Mouse (Mus musculus) fat pad, adult 2 months (tissue): ENCODE results near the gene Olfr1396.
"Not testable (repeated sequence)": the region's sequence is repeated elsewhere in the genome, so short reads cannot be mapped to it uniquely, and the experiment has no call there.

ENCODE experiments used
- DNase-seq: peaks from one replicate; pipeline ENCODE4 v3.0.0-alpha.2; 2011; ENCODE audit warnings: low read depth, low spot score; ENCODE audit errors: extremely low read depth

Gene Olfr1396

GRCm38 (mm10) chr11:49091171-49091570 lies 23.5 kb downstream of the Olfr1396 start:
- no peak for DNase-seq

GRCm38 (mm10) chr11:49090551-49090950 lies 24.1 kb downstream of the Olfr1396 start:
- no peak for DNase-seq

DNA sequence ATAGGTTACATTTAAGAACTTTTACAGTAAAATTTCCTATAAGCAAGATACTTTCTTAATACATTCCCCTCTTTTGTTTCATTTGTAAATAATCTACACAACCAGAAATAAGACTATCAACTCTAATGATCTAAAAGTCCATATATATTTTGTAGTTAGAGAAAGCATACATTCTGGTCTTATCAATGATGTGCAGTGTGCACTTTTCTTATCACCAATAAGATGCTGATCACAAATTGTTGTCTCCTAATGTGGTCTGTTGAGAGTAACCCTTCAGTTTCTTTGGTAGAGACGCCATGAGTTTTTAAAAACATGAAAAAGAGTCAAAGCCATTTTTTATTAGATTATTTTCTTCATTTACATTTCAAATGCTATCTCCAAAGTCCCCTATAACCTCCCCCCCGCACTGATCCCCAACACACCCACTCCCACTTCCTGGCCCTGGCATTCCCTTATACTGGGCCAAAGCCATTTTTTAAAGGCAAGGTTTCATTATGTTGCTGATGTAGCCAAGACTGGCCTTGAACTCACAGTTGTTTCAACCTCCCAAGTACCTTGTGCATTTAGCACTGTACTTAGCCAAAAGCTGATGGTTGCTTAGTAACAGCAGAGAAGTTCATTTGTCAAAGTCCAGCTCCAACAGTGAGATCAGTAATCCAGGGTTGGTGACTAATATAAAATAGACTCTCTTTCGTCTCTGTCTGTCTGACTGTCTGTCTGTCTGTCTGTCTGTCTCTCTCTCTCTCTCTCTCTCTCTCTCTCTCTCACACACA lies 24.8 kb downstream of the Olfr1396 start:
- no peak for DNase-seq

- DNase-seq: no peak
These were observed 25.6 kb downstream of the Olfr1396 start for GRCm38 (mm10) chr11:49088990-49089652.

DNA sequence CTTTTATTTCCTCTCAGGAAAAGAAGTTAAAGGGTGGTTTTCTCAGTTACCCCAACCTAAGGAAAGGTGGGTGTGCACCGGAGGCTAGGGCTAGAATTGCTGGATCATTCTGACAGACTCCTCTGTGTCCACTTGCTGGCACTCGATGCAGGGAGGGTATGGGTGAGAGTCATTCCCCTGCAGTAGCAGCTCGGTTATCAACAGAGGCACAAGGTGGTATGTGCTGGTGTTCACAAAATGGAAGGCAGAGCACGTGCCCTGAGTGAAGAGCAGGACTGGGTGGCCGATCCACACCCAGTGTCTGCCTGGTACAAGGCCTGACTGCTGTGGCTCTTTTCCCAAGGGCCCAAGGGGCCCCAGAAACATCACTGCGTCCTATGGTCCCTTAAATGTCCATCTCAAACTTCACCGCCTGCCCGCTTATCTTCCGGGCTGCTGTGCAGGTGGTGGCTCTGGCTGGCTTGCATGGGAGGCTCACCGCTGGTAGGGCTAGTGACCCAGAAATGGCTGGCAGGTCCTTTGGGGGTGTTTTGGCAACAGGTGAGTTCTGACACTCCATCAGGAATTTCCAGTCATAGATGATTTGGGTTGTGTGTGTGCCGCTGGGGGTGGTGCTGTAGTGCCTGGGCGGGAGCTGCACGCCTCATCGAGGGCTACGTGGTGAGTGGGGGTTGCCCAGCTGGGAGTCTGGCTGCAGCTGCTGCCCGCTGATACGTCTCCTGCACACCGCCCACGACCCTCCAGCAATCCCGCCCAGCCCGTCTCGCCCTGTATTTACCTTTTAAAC lies 26.7 kb downstream of the Olfr1396 start:
- DNase-seq: no peak

DNA sequence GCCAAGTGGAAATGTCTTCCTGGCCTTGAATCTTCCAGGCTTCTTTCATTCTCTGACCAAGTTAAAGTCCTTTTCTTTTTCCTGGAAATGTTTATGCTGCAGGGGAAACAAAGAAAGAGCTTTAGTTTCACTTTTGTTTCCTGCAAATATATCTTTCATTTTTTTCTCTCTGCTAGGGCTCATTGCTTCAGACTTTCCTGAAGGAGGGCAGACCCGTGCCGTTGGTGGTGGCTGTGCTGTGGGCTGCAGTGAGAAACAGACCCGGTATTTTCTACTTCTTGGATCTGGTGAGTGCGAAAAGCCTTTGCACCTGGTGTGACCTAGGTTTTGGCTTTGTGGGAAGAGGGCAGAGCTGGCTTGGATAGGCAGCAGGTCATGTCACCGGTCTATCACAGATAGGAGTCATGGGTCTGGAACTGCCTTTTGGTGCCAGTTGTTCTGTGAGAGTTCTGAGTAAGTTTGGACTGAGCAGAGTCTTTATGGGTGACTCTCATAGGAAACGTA lies 27.8 kb downstream of the Olfr1396 start:
- DNase-seq: no peak

- DNase-seq: no peak
These were observed 29.8 kb downstream of the Olfr1396 start for GRCm38 (mm10) chr11:49084875-49085274.

- DNase-seq: no peak
These were observed 30.3 kb downstream of the Olfr1396 start for GRCm38 (mm10) chr11:49084385-49084784.

GRCm38 (mm10) chr11:49083808-49084207 lies 30.9 kb downstream of the Olfr1396 start:
- no peak for DNase-seq

DNA sequence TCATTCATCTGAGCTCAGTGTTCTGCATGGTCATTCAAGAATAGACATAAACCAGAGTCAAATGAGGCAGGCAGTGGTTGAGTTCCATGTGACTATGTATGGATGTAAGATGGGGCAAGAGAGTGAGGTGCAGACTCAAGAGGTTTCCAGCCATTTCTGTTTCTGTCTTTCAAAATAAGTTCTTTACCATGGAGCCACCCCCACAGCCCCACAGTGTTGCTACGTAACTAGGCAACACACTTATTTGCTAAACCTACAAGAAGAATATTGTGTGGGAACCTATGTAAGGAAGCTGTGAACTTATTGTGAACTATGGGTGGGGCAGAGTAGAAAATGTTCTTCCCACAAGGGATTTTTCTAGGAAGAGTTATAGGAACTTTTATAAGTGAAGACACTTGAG lies 31.5 kb downstream of the Olfr1396 start:
- DNase-seq: no peak

DNA sequence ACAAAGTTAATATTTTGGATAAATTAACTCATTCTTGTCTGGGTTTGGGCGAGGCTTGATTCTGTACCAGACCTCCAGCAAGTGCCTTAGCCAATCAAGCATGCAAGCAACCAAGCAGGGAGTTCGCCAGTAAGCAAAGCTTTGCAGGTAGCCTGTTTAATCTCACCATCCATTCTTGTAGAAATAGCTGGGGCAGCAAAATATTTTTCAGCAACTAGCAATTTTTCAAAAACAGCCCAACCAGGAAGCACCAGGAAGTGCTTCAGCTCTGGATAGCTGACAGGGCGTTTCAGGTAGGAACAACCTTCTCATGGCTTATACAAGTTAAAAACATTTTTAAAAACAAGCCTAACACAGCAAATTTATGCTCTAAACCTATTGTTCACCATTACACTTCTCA lies 32.8 kb downstream of the Olfr1396 start:
- no peak for DNase-seq

DNA sequence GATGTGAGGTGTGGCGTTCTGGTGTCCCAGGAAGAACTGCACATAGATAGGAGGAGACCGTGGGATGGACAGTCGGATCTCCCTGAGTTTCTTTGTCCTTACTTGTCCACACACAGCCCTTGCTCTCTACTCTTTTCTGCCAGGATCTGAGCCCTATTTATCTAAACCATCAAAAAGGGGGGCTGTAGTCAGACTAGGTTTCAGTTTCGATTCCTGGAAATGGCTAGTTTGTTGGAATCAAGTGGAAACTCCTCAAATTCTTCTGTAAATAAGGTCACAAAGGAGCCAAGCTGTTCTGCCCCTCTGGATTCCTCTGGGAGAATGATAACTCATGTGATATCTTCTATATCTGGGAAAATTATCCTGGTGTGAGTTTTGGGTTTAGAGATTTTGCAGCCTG lies 33.3 kb downstream of the Olfr1396 start:
- no peak for DNase-seq

- no peak for DNase-seq
These were observed 34.0 kb downstream of the Olfr1396 start for GRCm38 (mm10) chr11:49080636-49081035.

DNA sequence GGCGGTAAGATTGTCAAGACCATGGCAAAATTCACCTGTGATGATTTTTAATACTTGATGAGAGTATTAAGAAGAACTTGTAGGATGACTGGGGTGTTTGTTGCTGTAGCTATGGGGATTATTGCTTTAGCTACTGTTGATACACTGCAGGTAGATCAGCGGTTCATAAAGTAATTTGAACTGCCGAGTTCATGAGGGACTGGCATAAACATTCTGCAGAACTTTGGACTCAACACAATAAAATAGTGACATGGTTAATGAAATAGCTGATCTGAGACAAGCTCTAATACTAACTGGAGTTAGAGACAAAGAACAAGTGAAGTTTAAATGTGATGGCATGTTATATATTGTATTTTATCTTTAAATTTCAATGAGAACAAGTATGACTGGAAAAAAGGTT lies 36.0 kb downstream of the Olfr1396 start:
- no peak for DNase-seq

- no peak for DNase-seq
These were observed 37.7 kb downstream of the Olfr1396 start for GRCm38 (mm10) chr11:49077012-49077411.

- DNase-seq: not testable (repeated sequence)
These were observed 38.5 kb downstream of the Olfr1396 start, which contains the start of gene Ifi47 for GRCm38 (mm10) chr11:49076001-49076757. Ifi47 (plus strand) TSS chr11:49076587.

DNA sequence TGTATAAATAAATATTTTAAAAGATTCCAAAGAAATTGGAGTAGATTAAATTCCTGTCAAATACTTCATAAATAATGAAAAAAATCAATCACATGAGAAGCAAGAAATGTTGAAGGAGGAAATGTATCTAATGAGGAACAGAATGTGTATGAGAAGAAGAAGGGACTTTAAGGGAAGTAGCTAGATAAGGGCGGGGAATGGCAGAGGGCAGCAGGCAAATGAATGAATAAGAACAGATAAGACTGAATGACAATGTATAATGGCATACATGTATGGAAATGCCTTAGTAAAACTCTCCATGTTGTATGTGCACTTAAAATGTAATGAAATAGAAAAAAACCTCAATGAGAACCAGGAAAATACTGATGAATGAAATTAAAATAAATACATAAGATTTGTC lies 46.3 kb downstream of the Olfr1396 start:
- DNase-seq: no peak

GRCm38 (mm10) chr11:49063713-49064469 lies 50.8 kb downstream of the Olfr1396 start, which contains the start of gene Tgtp2:
Tgtp2 (minus strand) TSS chr11:49064206.
- DNase-seq: not testable (repeated sequence)

DNA sequence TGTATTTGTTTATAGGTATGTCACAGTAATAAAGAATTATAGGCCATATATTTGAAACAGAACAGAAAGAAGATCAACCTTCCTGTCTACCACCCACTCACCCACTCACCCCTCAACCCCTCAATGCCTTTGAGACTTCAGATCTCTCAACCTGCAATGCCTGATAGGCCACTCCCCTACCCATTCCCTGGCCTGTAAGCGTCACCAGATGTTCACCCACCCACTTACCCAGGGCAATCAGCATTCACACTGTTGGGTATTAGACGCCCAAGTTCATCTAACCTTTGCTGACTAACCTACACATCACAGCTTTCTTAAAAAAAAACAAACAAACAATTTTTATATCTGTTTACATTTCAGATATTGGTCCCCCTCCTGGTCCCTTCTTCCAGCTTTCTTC lies 52.8 kb downstream of the Olfr1396 start:
- DNase-seq: not testable (repeated sequence)

DNA sequence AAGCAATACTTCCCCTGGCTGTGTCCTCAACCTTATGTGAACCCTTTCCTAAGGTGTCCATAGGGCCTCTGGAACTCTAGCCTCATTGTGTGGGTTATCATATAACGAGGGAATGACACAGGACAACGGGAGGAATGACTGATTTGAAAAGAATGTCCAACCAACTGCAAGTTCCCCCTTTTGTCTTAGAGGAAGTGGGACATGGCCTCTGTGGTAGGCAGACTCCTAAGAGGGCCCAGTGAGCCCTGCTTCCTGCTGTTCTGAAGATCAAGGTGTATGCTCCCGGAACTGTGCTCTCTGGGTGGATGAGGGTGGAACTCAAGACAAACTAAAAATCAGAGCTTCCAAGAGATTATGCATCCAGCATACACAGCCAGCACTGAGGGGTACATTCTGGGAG lies 54.6 kb downstream of the Olfr1396 start:
- DNase-seq: not testable (repeated sequence)
